Mouse (Mus musculus): ENCODE results near the gene Mnd1.

Mnd1 gene

DNA sequence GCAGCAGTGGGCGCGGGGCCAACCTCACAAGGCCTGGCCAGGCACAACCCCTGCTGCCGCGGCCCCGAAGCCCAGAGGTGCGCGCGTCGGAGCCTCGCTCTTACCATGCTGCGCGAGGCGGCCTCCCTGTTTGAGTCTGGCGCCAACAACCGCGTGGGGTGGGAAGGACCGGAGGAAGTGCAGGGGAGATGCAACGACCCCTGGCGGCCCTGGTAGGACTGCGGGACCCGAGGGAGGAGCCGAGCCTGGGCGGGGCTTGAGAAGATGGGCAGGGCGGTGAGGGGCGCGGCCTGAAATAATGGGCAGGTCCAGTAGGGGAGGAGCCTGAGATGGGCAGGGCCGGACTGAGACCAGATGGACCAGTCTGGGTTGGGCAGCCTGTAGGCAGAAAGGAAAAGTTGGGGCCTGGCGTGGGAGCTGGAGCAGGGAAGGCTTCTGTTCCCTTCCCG, at the start of gene Mnd1:
Mnd1 (minus strand) TSS at position 229 of the 449 bp plus-strand sequence.
- DNase-seq (ENCODE audit: inconsistent age in 2 of 2, low spot score in 1 of 2): peak; percentile 99 to 100

DNA sequence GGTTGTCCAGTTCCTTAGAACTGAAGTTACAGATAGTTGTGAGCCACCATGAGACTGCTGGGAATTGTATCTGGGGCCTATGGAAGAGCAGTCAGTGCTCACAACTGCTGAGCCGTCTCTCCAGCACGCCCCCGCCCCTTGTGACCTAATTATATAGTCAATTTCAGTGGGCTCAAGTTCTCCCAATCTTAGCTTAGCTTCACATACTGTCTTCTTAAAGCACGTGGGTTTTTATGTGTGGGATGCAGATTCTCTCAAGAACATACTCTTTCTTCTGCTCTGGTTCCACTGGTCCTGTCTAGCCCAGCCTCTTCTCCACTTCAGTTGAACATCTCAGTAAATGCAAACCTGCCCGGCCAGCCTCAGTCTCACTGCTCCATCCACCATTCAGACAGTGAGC, 49.1 kb upstream of the Mnd1 start:
- no peak for DNase-seq (ENCODE audit: inconsistent age in 2 of 2, low spot score in 1 of 2)

DNA sequence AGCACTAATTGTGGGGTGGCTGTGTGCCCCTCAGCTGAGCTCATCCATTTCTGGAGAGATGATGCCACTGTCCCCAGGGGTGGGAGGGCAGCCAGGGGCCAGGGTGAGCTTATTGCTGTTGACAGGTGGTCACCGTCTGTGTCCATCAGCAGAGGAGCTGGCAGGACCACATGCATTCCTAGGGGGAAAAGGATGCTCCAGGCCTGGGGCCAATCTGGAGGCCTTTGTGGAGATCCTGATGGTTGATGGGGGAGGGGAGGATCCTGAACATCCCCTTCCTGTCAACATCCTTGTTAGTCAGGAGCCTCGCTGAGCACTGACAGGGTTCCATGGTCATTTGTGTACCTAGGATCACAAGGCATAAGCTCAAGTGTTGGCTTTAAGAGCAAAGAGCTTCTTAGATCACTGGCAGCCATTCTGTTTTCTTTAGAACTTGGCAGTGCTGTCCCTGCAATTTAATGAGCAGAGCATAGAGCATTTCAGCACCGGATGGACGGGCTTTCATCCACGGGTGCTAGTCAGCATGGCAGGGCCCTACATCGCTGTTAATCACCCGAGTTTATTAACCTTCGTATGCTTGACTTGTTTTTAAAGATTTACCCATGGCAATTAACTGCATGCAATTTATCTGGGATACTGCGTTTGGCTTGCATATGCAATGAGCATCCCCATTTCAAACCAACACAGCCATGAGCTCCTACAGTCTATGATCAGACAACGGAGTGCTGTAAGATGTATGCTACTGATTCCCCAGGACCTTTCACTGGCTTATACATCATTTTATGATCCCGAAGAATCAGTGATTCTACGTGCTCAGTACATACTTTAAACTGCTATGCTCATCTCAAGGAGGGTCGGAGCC, 45.2 kb upstream of the Mnd1 start:
- no peak for DNase-seq (ENCODE audit: inconsistent age in 2 of 2, low spot score in 1 of 2)

DNA sequence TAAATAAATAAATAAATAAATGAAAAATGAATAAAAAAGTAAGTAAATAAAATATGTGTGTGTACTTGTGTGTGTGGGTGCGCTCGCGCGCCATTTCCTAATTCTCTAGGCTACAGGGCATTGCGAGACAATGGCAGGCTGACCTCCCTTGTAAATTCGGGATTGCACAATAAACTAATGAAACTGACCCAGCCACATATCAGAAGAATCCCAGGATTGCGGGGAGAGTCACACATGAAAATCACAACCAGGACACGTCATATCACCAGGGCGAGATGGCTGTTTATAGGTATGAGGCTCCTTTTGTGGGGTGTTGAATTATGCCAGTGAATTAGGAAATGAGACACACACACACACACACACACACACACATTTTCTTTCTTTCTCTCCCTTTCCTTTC, 43.9 kb upstream of the Mnd1 start:
- DNase-seq (ENCODE audit: inconsistent age in 2 of 2, low spot score in 1 of 2): peak in 1 of 2 experiments; percentile 49

DNA sequence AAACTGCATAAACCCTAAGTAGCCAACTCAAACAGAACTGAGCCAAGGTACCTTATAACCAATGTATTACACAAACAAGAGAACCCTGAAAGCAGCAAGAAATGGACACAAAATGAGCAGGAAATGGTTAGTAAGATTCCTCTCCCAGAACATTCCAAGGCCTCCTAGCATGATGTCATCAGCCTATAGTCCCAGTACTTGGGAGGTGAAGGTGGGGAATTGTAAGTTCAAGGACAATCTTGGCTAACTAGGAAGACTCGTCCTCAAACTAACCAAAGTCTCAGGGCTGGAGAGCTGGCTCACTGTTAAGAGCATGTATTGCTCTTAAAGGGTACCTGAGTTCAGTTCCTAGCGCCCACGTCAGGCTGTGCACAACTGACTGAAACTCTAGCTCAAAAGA, 42.6 kb upstream of the Mnd1 start:
- DNase-seq (ENCODE audit: inconsistent age in 2 of 2, low spot score in 1 of 2): peak in 1 of 2 experiments; percentile 60

DNA sequence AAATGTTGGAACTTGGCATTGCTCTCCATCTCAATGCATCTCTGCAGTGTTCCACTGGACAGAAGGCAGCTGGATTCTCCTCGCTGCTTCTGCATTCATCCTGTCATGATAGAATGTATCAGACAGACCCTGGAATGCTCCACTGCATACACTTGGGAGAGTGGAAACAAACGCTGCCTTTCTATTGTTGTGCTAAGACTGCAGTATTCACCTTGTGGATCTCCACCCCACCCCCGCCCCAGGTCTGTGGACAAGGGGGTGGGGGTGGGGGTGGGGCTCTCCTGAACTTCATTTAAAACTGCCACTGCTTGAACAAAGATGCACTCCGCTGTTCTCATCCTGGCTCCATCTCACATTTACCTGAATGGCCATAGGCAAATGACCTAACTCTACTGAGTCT, 38.3 kb upstream of the Mnd1 start:
- DNase-seq (ENCODE audit: inconsistent age in 2 of 2, low spot score in 1 of 2): no peak

DNA sequence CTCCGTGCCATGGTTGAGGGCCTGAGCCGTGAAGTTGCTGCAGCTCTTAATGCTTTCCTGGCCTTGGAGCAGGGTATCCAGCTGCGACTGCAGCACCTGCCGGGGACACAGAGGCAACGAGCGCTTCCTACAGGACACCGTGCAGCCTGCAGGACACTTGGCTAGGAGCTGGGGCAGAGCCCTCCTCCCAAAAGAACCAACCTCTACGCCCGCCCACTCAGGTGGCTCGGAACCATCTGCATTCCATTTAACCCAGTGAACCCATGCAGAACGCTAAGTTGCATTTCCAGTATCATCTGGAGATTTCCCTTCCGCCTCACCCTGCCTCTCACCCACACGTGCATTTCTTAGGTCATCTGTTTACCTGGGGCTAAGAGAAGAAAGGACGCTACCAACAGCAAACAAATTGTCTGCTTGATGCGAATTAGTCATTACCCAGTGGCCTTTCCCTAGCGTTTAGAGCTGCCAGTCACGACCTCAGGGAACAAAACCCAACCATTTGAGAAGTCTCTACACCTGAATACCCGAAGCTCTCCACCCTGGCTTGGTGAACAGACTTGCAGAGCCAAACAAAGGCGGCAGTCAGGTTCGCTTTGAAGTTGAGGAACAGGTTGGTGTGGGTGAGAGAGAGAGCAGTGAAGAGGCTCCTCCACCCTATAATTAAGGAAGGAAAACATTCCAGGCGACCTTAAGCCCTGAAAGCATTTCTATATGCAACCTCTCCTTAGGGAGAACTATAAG, 35.7 kb upstream of the Mnd1 start:
- DNase-seq (ENCODE audit: inconsistent age in 2 of 2, low spot score in 1 of 2): peak in 1 of 2 experiments; percentile 37

DNA sequence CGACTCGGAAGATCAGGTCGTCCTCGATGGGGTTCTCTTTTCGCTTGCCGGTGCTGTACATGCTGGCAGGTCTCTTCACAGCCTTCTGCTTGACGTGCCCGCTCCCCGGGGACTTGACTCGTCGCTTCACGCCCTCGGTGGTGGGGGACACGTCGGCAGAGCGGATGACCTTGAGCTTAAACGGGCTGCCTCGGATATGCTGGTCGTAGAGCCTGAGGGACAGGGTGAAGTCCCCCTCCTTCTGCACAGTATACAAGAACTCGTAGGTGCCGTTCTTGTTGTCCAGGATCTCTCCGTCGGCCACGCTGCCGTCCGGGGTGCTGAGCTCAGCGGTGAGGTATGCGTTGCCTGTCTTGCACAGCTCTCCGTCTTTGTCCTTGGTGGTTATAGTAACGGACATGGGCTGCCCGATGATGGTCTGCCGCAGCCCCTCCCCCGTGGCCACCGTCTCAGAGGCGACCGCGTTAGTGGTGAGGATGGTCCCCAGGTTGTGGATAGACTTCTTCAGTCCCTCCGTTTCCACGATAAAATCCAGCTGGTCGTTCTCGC, 35.0 kb upstream of the Mnd1 start:
- DNase-seq (ENCODE audit: inconsistent age in 2 of 2, low spot score in 1 of 2): peak; percentile 72 to 85

DNA sequence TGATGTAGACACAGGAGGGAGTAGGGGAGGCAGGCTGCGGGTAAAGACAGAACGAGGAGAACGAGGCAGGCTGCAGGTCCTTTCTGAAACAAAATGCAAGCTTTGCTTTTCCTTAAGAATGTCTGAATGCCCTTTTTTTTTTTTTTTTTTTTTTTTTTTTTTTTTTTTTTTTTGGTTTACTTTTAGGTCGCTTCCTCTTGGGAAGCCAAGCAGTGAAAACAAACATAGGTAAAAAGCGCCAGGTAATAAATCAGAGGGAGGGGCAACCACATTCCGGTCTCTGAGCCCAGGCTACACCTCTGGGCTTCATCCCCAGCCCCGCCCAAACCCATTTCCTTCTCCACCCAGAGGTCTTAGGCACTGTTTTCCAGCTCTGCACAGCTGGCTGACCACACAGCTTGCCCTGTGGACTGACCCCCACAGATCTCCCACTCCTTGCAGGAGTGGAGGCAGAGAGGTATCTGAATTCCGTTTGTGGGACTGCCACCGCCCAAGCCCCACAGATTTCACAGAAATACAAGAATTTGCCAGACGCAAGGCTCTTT, 34.1 kb upstream of the Mnd1 start:
- DNase-seq (ENCODE audit: inconsistent age in 2 of 2, low spot score in 1 of 2): no peak

DNA sequence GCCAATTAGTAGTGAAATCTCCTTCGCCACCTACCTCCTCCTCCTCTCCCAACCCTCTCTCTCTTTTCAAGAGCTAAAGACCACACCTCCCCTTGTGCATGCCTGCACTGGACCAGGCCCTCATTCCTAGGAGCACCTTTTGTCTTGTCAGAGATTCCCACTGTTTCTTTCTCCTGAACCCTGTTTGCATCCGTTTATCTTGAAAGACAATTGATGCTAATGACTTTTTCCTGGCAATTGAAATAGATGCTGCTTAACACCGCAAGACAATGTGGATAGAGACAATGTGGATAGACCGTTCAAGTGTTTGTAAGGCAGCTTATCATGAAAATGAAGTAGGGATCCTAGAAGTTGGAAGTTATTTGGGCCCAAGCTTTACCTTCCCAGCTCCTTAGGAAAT, 26.1 kb upstream of the Mnd1 start:
- no peak for DNase-seq (ENCODE audit: inconsistent age in 2 of 2, low spot score in 1 of 2)

DNA sequence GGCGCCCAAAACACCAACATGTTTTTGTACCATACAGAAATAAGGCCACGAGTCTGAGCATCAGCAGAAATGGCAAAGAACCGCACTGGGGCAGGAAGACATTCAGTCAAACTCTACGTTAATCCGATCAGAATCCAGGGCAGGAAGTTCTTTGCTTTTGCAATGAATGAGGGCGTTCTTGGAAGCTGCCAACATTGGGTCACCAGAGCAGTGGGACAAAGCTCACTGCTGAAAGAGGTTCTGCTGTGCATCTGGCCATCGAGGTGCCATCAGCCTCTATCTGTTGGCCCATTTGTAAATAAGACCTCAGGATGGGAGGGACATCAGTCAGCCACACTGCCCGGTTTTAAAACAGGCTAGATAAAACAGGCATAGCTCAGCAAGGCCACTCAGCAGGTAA, 25.5 kb upstream of the Mnd1 start:
- no peak for DNase-seq (ENCODE audit: inconsistent age in 2 of 2, low spot score in 1 of 2)

DNA sequence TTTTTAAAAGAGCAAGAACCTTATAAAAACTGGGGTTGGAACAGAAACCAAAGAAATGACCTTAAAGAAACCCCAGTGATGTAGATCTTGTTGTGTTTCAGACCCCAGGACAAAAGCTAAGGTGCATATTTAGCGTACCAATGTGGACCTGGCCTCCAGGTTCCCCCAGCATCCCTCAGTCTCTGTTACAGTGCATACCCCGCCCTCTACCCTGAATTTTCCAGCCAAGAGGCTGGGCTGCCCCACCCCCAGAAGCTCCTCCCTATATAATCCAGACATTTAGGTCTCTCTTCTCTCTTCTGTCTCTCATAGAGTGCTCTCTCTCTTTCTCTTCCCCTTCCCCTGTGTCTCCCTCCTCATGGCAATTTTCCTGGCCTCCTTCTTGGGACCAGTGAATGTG, 24.7 kb upstream of the Mnd1 start:
- no peak for DNase-seq (ENCODE audit: inconsistent age in 2 of 2, low spot score in 1 of 2)

DNA sequence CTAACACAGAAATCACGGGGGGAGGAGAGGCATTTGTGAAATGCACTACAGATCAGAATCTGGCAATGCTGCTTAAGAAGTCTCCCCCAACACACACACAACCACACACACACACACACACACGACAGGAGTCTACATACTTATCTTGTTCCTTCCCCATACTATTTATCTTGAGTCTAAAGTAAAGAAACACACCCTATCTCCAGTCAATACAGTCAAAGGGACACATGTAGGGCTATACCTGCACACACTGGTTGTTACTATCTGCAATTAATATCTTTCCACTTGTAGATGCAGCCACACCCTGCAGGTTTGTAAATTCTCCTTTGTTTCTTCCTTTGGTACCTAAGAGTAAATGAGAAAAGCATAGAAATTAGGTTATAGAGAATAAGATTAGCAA, 22.2 kb upstream of the Mnd1 start:
- no peak for DNase-seq (ENCODE audit: inconsistent age in 2 of 2, low spot score in 1 of 2)

DNA sequence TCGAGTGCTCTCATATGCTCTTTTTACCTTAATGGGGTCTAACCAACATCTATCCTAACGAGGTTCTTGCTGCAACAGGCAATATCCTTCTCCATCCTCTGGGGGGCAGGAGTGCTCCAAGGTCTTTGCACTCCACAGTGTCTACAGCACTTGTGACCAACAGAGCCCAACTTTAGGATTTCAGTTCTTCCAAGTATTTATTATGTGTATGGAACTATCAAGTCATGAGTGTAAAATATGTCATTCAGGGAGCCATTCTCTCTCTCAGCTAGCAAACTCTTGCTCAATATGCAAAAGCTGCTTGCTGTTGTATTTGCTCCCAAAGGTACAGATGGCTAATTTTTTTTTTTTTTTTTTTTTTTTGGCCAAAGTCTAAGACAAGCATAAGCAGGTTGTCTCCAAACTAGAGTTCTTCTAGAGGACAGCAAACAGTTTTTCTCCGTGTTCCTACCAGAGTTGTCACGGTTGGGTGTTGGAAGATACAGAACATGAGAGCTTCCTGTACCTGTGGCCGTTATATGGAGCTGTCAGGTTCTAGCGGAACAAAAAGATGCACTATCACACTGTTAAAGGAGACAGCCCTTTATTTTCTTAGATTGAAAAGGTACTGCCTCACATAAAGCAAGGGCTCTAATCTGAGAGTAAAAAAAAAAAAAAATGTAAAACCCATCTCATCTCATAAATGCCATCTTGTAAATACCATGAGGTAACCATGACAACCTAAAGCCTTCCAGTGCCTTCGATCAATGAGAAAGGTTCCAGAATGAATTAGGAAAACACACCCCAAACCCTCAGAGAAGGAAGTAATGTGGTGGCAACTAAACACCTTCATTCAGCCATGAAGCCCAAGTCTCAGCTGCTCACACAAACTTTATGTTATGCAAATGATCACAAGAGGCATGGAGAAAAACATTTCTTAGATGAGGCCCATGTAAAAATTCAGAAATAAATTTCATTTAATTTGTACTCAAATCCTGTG, 20.0 kb upstream of the Mnd1 start:
- DNase-seq (ENCODE audit: inconsistent age in 2 of 2, low spot score in 1 of 2): peak; percentile 74 to 90

DNA sequence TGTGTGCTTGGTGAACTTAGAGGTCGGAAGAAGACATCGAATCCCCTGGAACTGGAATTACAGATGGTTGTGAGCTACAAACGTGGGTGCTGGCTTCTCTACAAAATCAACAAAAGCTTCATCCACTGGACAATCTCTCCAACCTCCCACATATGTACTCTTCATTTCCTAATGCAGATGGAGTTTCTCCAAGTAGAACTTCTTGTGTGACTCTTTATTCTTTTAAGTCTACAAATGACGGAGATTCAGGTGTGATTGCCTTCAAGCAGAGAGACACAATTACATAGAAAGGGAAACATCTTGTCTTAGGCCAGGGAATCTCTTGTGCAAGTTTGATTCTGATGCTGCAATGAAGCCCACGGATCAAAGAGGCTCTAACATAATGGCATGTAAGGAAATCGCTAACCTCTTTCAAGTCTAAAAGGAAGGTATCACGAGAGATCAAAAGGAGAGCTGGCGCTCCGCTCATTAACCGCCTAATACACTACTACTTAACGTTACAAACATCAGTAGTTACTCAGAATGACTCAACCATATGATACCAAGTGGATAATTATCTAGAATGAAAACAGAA, 18.1 kb upstream of the Mnd1 start, which contains the start of gene Gm6525:
Gm6525 (plus strand) TSS at position 524 of the 574 bp plus-strand sequence.
- no peak for DNase-seq (ENCODE audit: inconsistent age in 2 of 2, low spot score in 1 of 2)

DNA sequence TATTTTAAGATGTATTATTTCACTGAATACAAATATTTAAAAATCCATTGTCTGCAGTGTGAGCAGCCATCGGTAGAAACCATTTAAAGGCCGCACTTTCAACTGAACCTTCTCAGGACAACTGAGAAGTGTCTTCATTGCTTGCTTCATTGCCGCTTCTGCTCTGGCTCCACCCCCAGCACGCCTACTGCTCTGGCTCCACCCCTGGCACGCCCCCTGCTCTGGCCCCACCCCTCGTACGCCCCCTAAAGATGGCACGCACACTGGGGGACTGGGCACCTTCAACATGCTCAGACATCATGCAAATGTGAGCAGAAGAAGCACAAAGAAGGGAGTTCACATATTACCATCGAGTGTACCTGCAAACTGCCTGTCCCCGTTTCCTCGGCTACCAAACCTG, 16.8 kb upstream of the Mnd1 start:
- DNase-seq (ENCODE audit: inconsistent age in 2 of 2, low spot score in 1 of 2): no peak

DNA sequence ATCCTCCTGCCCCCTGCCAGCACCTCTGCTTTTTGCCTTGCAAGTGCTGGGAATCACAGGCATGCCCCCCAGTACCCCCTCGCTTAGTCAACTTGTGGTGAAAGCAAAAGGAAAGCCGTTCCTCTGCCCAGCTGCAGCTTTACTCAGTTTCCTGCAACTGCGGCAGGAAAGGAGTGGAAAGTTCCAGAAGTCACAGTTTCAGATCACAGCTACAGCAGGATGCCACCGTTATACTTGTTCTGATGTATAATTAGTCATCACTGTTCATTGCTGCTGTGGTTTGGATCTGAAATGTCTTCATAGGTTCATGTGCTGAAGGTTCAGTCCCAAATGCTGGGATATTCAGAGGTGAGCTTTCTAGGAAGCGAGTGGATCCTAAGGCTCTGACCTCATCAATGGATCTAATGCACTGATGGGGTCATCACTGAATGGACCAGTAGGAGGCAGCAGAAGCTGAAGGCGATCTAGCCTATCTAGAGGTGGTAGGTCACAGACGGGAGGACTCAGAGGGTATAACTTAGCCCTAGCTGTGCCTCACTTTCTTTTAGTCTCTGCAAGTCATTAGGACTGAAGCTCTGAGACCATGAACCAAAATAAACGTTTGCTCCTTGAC, 13.9 kb upstream of the Mnd1 start:
- DNase-seq (ENCODE audit: inconsistent age in 2 of 2, low spot score in 1 of 2): no peak

DNA sequence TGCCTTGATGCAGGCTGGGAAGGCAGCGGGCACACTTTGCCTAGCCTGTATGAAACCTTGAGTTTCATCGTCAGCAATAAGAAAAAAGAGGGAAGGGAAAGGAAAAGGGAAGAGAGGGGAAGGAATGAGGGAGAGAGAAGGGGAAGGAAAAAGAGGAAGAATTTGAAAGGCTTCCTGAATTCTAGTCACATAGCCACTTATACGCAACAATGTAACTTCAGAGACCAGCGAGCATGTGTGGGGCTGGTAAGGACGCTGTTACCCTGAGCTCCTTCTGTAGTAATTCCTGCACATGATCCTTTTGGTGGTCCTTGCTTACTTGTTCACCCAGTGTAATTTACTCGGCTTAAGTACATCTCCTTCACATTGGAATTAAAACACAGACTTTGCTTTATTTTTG, 13.4 kb upstream of the Mnd1 start:
- no peak for DNase-seq (ENCODE audit: inconsistent age in 2 of 2, low spot score in 1 of 2)

DNA sequence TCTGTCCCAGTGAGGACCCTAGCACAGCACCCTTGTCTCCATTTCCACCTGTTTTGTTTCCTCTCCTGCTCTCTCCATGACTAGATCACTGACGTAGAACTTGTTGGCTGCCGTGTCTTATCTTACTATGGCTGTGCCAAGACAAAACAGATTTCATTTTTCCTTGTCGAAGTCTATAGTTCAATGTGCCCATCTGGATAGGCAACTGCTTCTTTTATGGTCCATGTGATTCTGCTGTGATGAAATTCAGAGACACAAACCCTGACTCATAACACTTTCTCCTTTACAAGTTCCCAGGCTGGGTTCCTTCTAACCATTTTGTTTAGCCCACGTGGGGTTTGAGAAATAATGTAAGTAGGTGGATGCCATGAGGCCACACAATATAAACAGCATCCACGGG, 10.5 kb upstream of the Mnd1 start:
- DNase-seq (ENCODE audit: inconsistent age in 2 of 2, low spot score in 1 of 2): no peak

DNA sequence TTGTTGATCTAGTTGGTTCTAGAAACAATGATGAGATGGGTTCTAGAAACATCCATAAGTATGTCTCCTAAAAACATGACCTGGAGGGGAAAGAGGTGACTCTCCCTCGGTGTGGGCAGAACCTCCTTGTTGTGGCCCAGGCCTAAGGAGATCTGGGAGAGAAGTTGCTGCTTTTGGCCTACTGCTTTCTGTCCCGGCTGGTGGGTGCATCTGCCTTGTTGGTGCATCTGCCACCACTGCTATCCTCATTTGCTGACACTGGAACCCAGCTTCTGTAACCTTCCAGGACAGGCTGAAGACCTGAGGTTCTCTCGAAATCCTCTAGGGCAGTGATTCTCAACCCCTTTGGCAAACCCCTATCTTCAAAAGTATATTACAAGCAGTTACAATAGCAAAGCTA, 9.8 kb upstream of the Mnd1 start:
- DNase-seq (ENCODE audit: inconsistent age in 2 of 2, low spot score in 1 of 2): no peak
